Mouse (Mus musculus): ENCODE results near the gene Vax2.

- TF ChIP-seq CTCF (IDR thresholded peaks at IDR 0.05; ENCODE audit: low read depth, low read length): no peak
- no peak for TF ChIP-seq POLR2A (IDR thresholded peaks at IDR 0.05; ENCODE audit: extremely low read depth, insufficient read depth, low read length)
Observed at GRCm38 (mm10) chr6:83714221-83715123, 3.4 kb downstream of the Vax2 start.
